Mouse (Mus musculus): ENCODE results near the gene Pcnp. TPM values are rescaled to one million over a fixed set of nuclear protein-coding genes. Genes with fewer than 3 reads are reported as not detected.

The Pcnp gene
- total and polyA plus RNA-seq, 2 experiments from 2014 or later = 32.9 to 104 TPM

DNA sequence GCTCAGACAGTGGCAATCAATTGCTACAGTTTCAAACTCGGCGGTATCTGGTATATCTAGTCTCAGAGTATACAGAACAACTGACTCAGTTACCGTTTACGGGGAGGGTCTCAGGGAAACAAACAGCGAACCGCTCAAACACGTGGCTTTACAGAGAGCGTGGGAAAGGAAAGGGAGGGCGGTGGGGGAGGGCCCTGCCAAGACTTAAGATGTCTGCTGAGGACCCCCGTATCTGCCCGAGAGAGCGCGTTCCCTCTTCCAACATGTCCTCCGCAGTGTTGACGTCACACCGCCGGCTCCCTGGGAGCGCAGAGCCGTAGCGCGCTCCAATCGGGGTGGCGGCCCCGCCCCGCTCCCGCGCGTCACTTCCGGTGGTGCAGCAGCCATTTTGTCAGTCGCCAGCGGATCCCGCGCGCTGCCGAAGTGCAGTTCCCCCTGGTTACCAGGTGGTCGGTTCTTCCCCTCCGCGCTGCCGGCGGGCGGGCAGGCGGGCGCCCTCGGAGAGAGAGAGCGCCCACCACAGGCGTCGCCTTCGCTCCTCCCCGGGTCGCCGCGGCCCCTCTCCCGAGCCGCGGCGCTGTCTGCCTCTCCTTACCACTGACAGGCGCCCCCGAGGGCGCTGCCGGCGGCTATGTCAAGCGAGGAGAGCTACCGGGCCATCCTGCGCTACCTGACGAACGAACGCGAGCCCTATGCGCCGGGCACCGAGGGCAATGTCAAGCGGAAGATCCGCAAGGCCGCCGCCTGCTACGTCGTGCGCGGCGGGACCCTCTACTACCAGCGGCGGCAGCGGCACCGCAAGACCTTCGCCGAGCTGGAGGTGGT, 55.9 kb downstream of the Pcnp start, which contains the start of gene Zbtb11:
Gene Zbtb11 (plus strand): TSS at position 453 of the 825 bp plus-strand sequence.
- 0 out of 2 replicates have a peak, but pooled peaks have one; percentile 23 for TF ChIP-seq EP300 (IDR thresholded peaks at IDR 0.05; ENCODE audit: low read depth)
- no peak for TF ChIP-seq CTCF (IDR thresholded peaks at IDR 0.05; ENCODE audit: low read depth)
- H3K9me3 ChIP-seq (replicated peaks; ENCODE audit: control insufficient read depth, low read length) = no peaks in the 10 kb centered on the region
- peak within 1 kb of the TSS; percentile 95 for H3K9ac ChIP-seq (replicated peaks; ENCODE audit: low read depth, low read length)
- H3K4me1 ChIP-seq (ENCODE audit: control insufficient read depth, insufficient read depth) = peaks cover 5% of the 10 kb centered on the region; the same call in 1 of the 2 replicates
- DNase-seq (ENCODE audit: low spot score) (peak; percentile 99), ATAC-seq (ENCODE audit: insufficient read depth, low read depth) (peak; percentile 95)
- under 1% methylated on average over 74 of the region's 86 CpGs for WGBS
- H3K4me2 ChIP-seq (ENCODE audit: low read depth, low read length) = peak within 1 kb of the TSS; percentile 75
- peak within 1 kb of the TSS; percentile 95 for H3K4me3 ChIP-seq (ENCODE audit: low read depth, low read length)
- peaks cover 41% of the 10 kb centered on the region for H3K36me3 ChIP-seq (replicated peaks; ENCODE audit: control insufficient read depth, insufficient read depth, low read length)
- no peaks in the 10 kb centered on the region for H3K27me3 ChIP-seq (ENCODE audit: control insufficient read depth, insufficient read depth, low read length)
- H3K27ac ChIP-seq (ENCODE audit: low read depth) = peak within 1 kb of the TSS; percentile 87

DNA sequence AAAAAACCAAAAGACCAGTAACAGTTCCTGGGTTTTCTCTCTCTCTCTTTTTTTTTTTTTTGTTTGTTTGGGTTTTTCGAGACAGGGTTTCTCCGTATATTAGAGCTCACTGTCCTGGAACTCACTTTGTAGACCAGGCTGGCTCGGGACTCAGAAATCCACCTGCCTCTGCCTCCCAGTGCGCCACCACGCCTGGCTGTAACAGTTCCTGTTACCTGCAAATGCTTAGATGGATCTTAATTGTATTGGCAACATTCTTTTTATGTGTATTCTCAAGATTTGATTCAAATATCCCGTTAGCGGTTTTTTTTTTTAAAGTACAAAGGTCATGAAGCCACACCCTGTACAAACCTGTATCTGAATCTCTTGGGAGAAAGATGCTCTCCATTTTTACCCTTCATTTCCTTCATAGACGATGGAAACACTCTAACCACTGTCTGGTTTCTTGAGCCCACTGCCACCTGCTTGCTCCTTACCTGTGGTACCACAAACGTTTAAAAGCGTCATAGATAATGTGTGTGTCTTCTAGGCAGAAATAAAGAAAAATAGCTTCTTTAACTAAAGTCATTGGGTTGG, 56.8 kb downstream of the Pcnp start:
- H3K27ac ChIP-seq (ENCODE audit: low read depth) = peak overlapping the region; percentile 18; the same call in 1 of the 2 replicates
- H3K27me3 ChIP-seq (ENCODE audit: control insufficient read depth, insufficient read depth, low read length) = no peaks in the 10 kb centered on the region
- no peak for ATAC-seq (ENCODE audit: insufficient read depth, low read depth)
- WGBS = 57% methylated on average over 10 of the region's 10 CpGs
- no peak for DNase-seq (ENCODE audit: low spot score)
- H3K4me3 ChIP-seq (ENCODE audit: low read depth, low read length) = peak overlapping the region; percentile 95
- H3K4me1 ChIP-seq (ENCODE audit: control insufficient read depth, insufficient read depth) = peaks cover 8% of the 10 kb centered on the region; the same call in 1 of the 2 replicates
- no peaks in the 10 kb centered on the region for H3K9me3 ChIP-seq (replicated peaks; ENCODE audit: control insufficient read depth, low read length)
- peak overlapping the region; percentile 61 for H3K4me2 ChIP-seq (ENCODE audit: low read depth, low read length)
- peaks cover 44% of the 10 kb centered on the region for H3K36me3 ChIP-seq (replicated peaks; ENCODE audit: control insufficient read depth, insufficient read depth, low read length)
- no peak overlapping the region for H3K9ac ChIP-seq (replicated peaks; ENCODE audit: low read depth, low read length)
- TF ChIP-seq EP300 (IDR thresholded peaks at IDR 0.05; ENCODE audit: low read depth) (no peak), CTCF (IDR thresholded peaks at IDR 0.05; ENCODE audit: low read depth) (no peak)

DNA sequence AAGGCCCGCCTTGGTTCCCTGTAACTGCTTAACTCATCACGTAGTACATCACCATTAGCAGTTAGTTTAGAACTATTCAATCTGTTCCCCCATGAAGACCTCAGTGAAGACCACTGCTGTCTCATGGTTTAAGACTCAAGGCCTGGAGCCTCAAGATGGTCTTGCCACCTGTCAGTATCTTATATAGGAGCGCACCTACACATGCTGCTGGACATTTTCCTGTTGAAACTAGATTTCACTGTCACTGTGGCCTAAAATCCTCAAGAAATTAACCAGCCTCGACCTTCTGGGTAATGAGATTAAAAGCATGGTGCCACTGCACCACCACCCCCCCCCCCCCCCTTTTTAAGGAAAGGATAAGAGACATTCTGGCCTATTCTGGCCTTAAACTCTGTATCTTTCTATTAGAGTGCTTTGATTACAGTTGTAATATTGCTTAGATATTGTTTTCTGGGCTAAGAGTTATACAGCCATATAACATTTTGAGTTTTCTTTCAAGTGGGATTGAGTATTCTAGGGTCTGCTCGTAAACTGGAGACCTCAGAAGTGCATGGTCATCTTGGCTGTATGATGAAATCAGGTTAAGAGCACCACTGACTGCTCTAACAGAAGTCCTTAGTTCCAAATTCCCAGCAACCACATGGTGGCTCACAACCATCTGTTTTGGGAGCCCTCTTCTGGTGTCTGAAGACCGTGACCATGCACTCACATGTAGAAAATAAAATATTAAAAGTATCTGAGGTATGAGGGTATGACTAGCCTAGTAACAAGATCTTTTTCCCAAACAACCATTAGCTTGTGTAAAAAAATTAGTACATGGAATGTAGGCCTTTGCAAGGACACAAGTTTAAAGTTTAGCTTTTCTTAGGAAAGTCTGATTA, 57.6 kb downstream of the Pcnp start:
- no peak for TF ChIP-seq EP300 (IDR thresholded peaks at IDR 0.05; ENCODE audit: low read depth)
- no peak for TF ChIP-seq CTCF (IDR thresholded peaks at IDR 0.05; ENCODE audit: low read depth)
- no peak overlapping the region for H3K4me2 ChIP-seq (ENCODE audit: low read depth, low read length)
- no peak overlapping the region for H3K27ac ChIP-seq (ENCODE audit: low read depth)
- 74% methylated on average over 6 of the region's 6 CpGs for WGBS
- H3K27me3 ChIP-seq (ENCODE audit: control insufficient read depth, insufficient read depth, low read length) = no peaks in the 10 kb centered on the region
- H3K9me3 ChIP-seq (replicated peaks; ENCODE audit: control insufficient read depth, low read length) = no peaks in the 10 kb centered on the region
- DNase-seq (ENCODE audit: low spot score) = no peak
- ATAC-seq (ENCODE audit: insufficient read depth, low read depth) = no peak
- no peak overlapping the region for H3K9ac ChIP-seq (replicated peaks; ENCODE audit: low read depth, low read length)
- H3K36me3 ChIP-seq (replicated peaks; ENCODE audit: control insufficient read depth, insufficient read depth, low read length) = peaks cover 44% of the 10 kb centered on the region
- H3K4me1 ChIP-seq (ENCODE audit: control insufficient read depth, insufficient read depth) = peaks cover 8% of the 10 kb centered on the region; the same call in 1 of the 2 replicates
- H3K4me3 ChIP-seq (ENCODE audit: low read depth, low read length) = no peak overlapping the region

DNA sequence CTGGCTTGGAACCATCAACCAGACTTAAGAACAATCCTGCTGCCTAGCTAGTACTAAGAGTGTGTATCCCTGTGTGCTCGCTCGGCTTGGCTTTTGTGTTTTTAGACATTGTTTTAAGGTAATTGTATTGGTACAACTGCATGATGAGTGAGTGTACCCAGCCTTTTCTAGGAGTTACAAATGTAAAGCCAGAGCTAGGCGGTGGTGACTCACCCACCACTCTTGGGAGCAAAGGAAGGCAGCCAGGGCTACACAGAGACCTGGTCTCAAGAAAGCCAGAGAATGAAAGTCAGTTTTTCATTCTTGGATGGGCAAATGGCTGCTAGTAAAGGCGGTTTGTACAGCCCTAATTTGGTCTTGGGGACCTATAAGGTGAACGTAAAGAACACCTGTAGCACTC, 59.1 kb downstream of the Pcnp start:
- Histone ChIP-seq H3K27ac (ENCODE audit: low read depth) (no peak overlapping the region), H3K4me1 (ENCODE audit: control insufficient read depth, insufficient read depth) (peaks cover 6% of the 10 kb centered on the region; the same call in 1 of the 2 replicates), H3K4me2 (ENCODE audit: low read depth, low read length) (no peak overlapping the region), H3K36me3 (replicated peaks; ENCODE audit: control insufficient read depth, insufficient read depth, low read length) (peaks cover 44% of the 10 kb centered on the region), H3K27me3 (ENCODE audit: control insufficient read depth, insufficient read depth, low read length) (no peaks in the 10 kb centered on the region), H3K4me3 (ENCODE audit: low read depth, low read length) (no peak overlapping the region), H3K9ac (replicated peaks; ENCODE audit: low read depth, low read length) (no peak overlapping the region), H3K9me3 (replicated peaks; ENCODE audit: control insufficient read depth, low read length) (no peaks in the 10 kb centered on the region)
- ATAC-seq (ENCODE audit: insufficient read depth, low read depth) (no peak), DNase-seq (ENCODE audit: low spot score) (no peak)
- TF ChIP-seq EP300 (IDR thresholded peaks at IDR 0.05; ENCODE audit: low read depth) (no peak), CTCF (IDR thresholded peaks at IDR 0.05; ENCODE audit: low read depth) (no peak)
- WGBS = 93% methylated on average over 5 of the region's 5 CpGs

DNA sequence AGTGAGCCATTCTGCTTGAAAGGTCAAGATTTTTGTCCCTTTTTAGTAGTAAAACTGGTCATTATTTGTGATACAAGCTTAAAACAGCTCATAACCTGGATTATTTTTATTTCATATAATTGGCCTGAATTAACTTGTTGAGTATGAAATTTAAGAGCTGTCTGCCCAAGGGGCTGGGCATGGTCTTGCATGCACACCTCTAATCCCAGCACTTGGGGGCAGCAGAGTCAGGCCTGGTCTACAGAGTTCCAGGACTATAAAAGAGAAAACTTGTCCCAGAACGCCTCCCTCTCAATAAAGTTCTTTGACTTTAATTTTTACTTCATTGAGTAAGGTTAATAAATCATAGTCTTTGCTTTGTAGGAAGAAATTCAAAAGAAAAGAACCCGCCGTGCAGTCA, 60.4 kb downstream of the Pcnp start:
- H3K4me2 ChIP-seq (ENCODE audit: low read depth, low read length) = no peak overlapping the region
- no peaks in the 10 kb centered on the region for H3K9me3 ChIP-seq (replicated peaks; ENCODE audit: control insufficient read depth, low read length)
- no peak overlapping the region for H3K9ac ChIP-seq (replicated peaks; ENCODE audit: low read depth, low read length)
- 80% methylated on average over 3 of the region's 3 CpGs for WGBS
- ATAC-seq (ENCODE audit: insufficient read depth, low read depth) (no peak), DNase-seq (ENCODE audit: low spot score) (peak; percentile 65)
- TF ChIP-seq EP300 (IDR thresholded peaks at IDR 0.05; ENCODE audit: low read depth) (no peak), CTCF (IDR thresholded peaks at IDR 0.05; ENCODE audit: low read depth) (peak; percentile 63)
- H3K27me3 ChIP-seq (ENCODE audit: control insufficient read depth, insufficient read depth, low read length) = no peaks in the 10 kb centered on the region
- H3K4me3 ChIP-seq (ENCODE audit: low read depth, low read length) = no peak overlapping the region
- H3K36me3 ChIP-seq (replicated peaks; ENCODE audit: control insufficient read depth, insufficient read depth, low read length) = peaks cover 44% of the 10 kb centered on the region
- peaks cover 3% of the 10 kb centered on the region; the same call in 1 of the 2 replicates for H3K4me1 ChIP-seq (ENCODE audit: control insufficient read depth, insufficient read depth)
- H3K27ac ChIP-seq (ENCODE audit: low read depth) = no peak overlapping the region

All from heart, postnatal 0 days (tissue).